In the genomic region with DNA sequence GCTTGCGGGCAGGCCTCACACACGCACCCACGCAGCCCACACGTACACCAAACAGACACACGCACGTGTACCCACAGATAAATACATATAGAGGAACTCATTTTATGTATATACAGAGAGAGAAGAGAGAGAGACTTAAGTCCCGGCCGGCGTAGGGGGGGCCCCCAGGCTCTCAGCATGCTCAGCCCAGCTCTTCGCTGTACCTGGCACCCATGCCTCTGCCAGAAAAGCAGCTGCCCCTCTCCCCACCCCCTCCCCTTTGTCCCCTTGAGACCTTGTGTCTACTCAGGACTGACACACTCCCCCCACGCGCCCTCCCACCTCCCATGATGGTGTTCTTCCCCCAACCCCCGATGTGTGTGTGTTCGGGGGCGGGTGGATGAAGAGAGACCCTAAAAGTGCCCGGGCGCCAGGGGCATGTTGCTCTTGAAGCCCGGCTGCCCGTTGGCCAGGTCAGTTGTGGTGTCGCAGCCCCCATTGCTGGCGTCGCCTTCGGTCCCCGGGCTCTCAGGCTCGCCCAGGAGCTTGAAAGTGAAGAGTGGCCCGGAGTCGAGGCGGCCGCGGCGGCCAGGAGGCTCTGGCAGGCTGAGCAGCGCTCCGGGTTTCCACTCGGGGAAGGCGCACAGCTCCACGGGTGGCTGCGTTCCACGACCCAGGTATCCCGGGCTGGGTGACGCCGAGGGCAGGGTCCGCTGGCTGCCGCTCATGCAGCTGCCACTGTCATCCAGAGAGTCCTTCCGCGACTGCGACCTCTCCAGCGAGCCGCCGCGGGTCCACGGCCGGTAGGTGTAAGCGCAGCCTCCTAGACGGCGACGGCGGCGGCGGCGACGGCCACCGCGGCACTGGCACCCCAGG, we compare ENCODE assay signal across 7 mouse cellular contexts. TPM values are rescaled to one million over a fixed set of nuclear protein-coding genes. Genes with fewer than 3 reads are reported as not detected.
DNase-seq lines count a peak whose midpoint lies in the region; ATAC-seq lines count a peak whose summit lies in the region.

No protein-coding gene starts in this region.

- DNase-seq in ovary, postnatal 10 days (ENCODE audit: low spot score): peak; percentile 2
- no peak for DNase-seq in ovary, adult 18-20 months (ENCODE audit: low spot score)
- peak; percentile 11 for DNase-seq in embryo, embryonic 11.5 days (ENCODE audit: low read depth, low spot score)
- peak; percentile 62 for DNase-seq in hindbrain, embryonic 10.5 days (ENCODE audit: low spot score)
- DNase-seq in cerebellum, adult 8-10 months: no peak

- 0 out of 2 replicates have a peak overlapping the region, but pooled peaks have one; percentile 14 for H3K9ac ChIP-seq in limb, embryonic 15.5 days
- H3K9ac ChIP-seq in neural tube, embryonic 13.5 days: peak overlapping the region; percentile 56

- peaks cover 38% of the 10 kb centered on the region for H3K27me3 ChIP-seq in hindbrain, embryonic 10.5 days (ENCODE audit: insufficient read depth, poor library complexity, severe bottlenecking)
- peaks cover 24% of the 10 kb centered on the region for H3K27me3 ChIP-seq in limb, embryonic 15.5 days
- H3K27me3 ChIP-seq in neural tube, embryonic 13.5 days: peaks cover 32% of the 10 kb centered on the region

- H3K27ac ChIP-seq in hindbrain, embryonic 10.5 days: peak overlapping the region; percentile 37; the same call in 1 of the 2 replicates
- H3K27ac ChIP-seq in limb, embryonic 15.5 days: no peak overlapping the region
- no peak overlapping the region for H3K27ac ChIP-seq in neural tube, embryonic 13.5 days (replicated peaks)

- peak overlapping the region; percentile 58 for H3K4me3 ChIP-seq in hindbrain, embryonic 10.5 days
- peak overlapping the region; percentile 40 for H3K4me3 ChIP-seq in limb, embryonic 15.5 days
- H3K4me3 ChIP-seq in neural tube, embryonic 13.5 days: peak overlapping the region; percentile 41

- H3K4me1 ChIP-seq in hindbrain, embryonic 10.5 days (replicated peaks): peaks cover 12% of the 10 kb centered on the region
- H3K4me1 ChIP-seq in limb, embryonic 15.5 days: peaks cover 6% of the 10 kb centered on the region
- H3K4me1 ChIP-seq in neural tube, embryonic 13.5 days (replicated peaks): peaks cover 9% of the 10 kb centered on the region

- H3K36me3 ChIP-seq in hindbrain, embryonic 10.5 days: no peaks in the 10 kb centered on the region
- no peaks in the 10 kb centered on the region for H3K36me3 ChIP-seq in limb, embryonic 15.5 days
- H3K36me3 ChIP-seq in neural tube, embryonic 13.5 days: no peaks in the 10 kb centered on the region

- peak overlapping the region; percentile 75 for H3K4me2 ChIP-seq in limb, embryonic 15.5 days
- peak overlapping the region; percentile 68 for H3K4me2 ChIP-seq in neural tube, embryonic 13.5 days

- 13% methylated on average over 63 of the region's 63 CpGs for WGBS in hindbrain, embryonic 10.5 days
- 13% methylated on average over 62 of the region's 63 CpGs for WGBS in limb, embryonic 15.5 days
- 13% methylated on average over 63 of the region's 63 CpGs for WGBS in neural tube, embryonic 13.5 days

- no peak for ATAC-seq in limb, embryonic 15.5 days (ENCODE audit: insufficient number of reproducible peaks, low FRiP score, low TSS enrichment, low read depth)
- peak; percentile 76; the same call in 1 of the 2 replicates for ATAC-seq in neural tube, embryonic 13.5 days (ENCODE audit: low read depth)

- no peaks in the 10 kb centered on the region for H3K9me3 ChIP-seq in hindbrain, embryonic 10.5 days
- H3K9me3 ChIP-seq in limb, embryonic 15.5 days: no peaks in the 10 kb centered on the region
- no peaks in the 10 kb centered on the region for H3K9me3 ChIP-seq in neural tube, embryonic 13.5 days

RNA-seq across cellular contexts. Expression of a gene that starts 27.9 kb away (rescaled TPM):
- polyA plus RNA-seq in hindbrain, embryonic 10.5 days (2016; fragmentation: Nextera tagmentation; extraction: Ambion mirVana): 78.4 and 85.3 TPM in 2 replicates
- polyA plus RNA-seq in limb, embryonic 15.5 days (2015; fragmentation: Nextera tagmentation; extraction: Ambion mirVana): 65.8 and 68.1 TPM in 2 replicates
- polyA plus RNA-seq in neural tube, embryonic 13.5 days (2015; fragmentation: Nextera tagmentation; extraction: Ambion mirVana): 92.4 and 98.5 TPM in 2 replicates

Comparison
In these comparisons a context has a peak if more than half of its experiments do, and no peak if none do; other contexts are left out.
1. DNase-seq: peak in ovary, postnatal 10 days (single experiment), embryo, embryonic 11.5 days (single experiment) and hindbrain, embryonic 10.5 days (single experiment); none in ovary, adult 18-20 months (single experiment) and cerebellum, adult 8-10 months (single experiment).
2. Peak in every context shown above with its lines, with median percentiles within 50 percentile points of each other: H3K4me3 ChIP-seq.